Mouse (Mus musculus) urinary bladder, postnatal 14 days (tissue): Measurements from ENCODE around the gene Zbtb41.
A peak's percentile ranks its signal among the peaks of the same experiment; 100 is the strongest.
"Not testable (repeated sequence)": the region's sequence is repeated elsewhere in the genome, so short reads cannot be mapped to it uniquely, and the experiment has no call there.

Experiments
- DNase-seq: peaks from one replicate; pipeline ENCODE4 v3.0.0; 2021; ENCODE audit warnings: low spot score

Zbtb41 gene

DNA sequence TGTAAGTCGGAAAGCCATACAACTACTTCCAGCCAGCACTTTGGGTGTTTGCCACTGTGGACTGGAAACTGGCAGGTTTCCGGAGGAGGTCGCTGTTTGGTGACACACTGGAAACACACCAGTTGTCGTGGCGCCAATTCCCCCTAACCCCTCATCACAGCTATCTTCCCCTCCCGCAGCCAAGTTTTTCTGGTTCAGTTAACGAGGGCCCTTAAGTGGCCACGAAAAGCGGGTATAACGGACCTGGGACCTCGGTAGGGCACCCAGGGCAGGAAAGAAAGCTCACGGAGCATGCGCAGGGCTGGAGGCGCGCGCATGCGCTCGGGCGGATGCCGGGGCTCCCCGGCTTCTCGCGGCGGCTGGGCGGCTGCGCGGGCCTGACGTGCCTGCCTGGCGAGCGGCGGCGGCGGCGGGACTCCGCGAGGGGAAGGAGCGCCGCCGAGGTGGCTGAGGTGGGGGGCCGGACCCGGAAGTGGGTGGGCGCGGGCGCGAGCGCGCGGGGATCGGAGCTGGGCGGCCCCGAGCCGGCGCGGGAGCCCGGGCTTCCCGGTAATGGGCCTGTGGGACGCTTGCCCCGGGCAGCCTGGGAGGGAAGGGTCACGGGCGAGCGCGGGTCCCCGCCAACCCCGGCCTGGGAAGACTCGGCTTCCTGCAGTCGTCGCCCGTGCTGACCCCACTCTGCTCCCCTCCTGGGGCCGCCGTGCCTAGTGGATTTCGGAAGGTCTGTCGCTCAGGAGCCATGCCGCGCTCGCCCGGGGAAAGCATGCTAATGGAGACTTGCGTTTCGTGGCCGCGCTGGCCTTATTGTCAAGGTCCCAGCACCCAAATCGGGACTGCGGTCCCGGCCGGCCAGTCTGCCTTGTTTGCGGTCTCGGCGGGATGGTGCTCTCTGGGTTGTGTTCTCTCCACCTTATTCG lies at the start of gene Zbtb41:
Zbtb41 (plus strand) TSS at position 414 of the 917 bp plus-strand sequence.
- DNase-seq = peak; percentile 85

DNA sequence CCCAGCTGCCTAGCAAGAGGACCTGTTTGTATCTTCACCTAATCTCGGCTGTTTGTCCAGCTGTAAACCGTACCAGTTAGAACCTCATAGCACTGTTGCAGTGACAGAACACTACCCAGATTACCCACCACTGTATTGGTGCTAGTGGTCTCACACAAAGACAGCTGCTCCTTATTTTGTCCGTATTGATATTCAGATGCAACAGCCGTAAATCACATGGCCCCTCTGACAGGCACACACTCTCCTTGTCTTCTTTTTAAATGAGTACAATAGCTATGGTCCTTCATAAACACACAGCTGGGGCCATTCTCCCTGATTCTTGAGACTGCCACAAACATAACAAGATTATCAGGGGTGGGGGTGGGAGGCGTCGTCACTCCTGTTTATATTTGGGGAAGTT lies 46.2 kb upstream of the Zbtb41 start:
- DNase-seq = no peak

DNA sequence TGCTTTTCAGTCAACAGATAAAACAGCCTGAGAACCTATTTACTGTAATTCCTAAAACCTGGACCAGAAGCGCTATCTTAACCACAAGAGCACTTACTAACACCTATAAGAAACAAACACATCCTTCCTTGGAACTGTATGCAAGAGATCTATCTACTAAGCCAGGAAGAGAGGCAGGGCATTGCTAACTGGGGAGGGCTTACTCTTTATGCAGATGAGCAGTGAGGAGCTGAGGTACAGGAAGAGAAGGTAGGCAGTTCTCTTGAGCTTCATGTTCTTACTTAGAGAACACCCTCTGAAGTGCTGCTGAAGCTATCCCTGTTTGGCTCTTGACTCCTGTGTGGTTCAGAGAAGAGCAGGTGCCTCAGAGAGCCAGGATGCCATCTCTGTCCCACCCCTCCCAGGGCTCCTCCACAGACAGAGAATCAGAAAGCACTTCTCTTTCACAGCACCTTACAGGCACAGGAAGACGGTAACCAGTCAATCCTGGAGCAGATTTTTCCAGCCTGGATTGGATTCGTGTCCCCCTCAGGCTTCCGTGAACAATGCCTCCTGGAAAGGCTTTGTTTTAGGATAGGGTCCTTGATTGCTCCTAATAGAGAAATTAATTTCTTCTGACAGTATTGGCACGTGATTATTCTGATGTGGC lies 45.3 kb upstream of the Zbtb41 start, which contains the start of gene Crb1:
Crb1 (minus strand) TSS at position 463 of the 649 bp plus-strand sequence.
- DNase-seq = no peak

DNA sequence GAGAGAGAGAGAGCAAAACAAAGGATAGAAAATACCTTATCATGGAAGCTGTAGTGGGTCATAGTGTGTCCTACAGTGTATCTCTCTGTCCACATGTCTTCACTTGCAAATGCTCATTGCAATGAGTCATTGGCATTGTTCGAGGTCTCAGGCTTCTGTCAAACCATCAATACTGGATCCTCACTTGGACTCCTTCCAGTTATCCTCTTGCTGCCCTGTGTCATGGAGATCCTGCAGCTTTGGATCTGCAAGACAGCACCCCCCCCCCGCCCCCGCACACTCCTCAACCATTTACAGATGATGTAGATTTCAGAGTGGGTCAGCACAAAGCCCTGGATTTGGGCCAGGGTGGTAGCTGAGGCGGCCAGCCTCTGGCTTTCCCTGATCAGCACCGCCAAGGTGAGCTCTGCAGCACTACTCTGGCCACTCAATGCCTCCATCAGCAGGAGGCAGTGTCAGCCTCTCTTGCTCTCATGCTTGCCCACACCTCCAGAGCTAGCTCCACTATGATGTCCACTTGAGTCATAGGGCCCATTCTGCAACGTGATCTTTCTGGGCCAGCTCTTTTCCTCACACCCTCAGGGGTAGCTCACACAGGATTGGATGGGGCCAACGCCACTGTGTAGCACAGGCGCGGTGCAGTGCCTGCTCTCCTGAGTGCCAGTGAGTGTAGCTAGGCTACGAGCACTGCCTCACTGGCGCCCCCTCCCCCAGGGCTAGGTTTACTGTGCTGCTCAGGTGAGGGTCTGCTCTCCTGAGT lies 43.0 kb upstream of the Zbtb41 start:
- DNase-seq = no peak

DNA sequence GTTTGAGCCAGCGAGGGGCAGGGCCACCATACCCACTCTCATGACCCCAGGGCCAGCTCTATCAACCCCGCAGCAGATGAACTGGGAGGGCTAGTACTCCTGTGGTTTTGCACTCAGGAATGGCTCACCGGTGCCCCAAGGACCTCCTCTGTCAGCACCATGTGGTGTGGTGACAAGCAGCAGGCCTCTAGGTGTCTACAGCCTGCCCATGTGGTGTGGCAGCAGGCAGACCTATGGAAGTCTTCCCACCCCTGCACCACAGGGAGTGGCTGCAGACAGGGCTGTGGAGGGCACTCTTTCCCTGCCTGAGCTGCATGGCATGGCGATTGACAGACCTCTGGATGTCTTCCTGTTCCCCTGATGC lies 42.5 kb upstream of the Zbtb41 start:
- no peak for DNase-seq

DNA sequence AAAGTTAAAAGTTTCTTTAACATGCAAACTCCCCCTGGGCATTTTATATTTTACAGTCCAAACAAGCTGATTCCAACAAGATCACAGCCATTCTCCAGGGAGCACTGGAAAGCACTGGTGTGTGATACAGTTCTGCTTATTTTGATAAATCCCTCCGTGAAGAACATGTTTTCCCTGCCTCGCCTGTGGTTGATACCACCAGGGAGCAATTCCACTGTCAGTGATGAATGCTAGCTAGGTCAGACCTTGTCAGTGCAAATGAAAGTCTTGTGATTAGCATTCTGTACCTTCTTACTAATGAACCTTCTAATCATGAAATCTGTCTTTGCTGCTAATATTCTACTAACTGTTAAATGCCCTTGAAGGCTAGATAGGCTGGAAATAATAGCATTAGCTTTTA lies 30.3 kb upstream of the Zbtb41 start:
- no peak for DNase-seq

DNA sequence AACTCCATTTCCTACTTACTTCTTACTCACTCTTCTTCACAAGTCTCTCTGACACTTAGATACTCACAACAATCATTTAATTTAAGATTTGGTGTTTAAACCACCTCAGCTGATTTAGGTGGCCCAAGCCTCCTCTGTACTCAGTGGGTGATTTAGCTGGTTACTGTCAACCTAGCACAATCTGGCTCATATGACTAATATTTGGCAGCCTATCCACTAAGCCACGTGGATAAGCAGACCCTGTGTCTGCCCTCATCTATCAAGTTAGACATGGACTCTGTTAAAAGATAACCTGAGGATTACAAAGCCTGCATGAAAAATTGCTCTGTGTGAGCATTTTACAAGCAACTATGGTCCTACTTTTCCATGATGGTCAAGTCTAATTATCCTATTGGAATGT lies 25.5 kb upstream of the Zbtb41 start:
- no peak for DNase-seq

DNA sequence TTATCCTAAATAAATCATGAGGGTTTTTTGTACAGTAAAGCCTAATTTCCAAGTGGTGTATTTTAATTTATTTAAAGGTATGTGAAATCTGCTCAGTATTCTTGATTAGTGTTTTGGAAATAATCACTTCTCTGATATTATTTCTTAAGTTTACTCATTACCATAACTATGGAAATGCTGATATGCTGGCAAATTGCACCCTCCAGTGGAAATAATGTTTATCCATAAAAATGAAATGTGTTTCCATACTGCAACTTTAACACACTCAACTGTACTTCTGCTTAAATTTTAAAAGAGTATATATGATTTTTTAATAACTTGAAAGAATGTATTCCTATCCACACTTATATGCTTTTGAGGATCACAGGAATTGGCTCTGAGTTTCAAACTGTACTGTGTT lies 16.3 kb upstream of the Zbtb41 start:
- no peak for DNase-seq

DNA sequence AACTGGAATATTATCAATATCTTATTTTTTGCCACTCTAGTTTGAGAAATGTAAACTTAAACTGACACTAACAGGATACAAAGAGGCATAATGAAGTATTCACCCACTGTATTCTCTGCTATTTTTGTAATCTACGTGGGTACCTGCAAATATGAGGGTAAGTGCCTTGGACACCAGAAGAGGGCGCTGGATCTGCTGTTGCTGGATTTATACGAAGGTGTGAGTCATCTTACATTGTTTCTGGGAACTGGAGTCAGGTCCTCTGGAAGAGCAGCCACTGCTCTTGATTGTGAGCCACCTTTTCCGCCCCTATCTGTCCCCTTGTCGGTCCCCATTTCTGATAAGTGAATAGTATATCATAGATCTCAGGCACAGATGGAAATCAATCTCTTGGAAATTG lies 14.4 kb upstream of the Zbtb41 start:
- DNase-seq = no peak

DNA sequence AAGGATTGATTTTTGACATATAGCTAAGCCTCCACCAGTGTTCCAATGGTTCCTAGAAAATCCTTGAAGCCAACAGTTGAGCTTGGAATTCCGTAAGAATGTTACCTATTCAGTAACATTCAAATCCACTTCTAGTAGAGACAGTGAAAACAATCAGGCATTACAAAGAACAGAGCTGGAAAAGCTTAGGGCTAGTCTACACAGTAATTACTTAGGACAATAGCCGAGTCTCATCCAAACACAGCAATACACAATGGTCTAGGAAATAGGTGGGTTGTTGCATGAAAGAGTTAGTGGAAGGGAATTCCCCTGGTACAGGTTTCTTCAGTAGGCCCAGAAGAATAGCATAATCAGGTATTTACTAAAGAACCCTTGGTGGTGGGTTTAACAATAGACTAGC lies 9.7 kb upstream of the Zbtb41 start:
- not testable (repeated sequence) for DNase-seq

DNA sequence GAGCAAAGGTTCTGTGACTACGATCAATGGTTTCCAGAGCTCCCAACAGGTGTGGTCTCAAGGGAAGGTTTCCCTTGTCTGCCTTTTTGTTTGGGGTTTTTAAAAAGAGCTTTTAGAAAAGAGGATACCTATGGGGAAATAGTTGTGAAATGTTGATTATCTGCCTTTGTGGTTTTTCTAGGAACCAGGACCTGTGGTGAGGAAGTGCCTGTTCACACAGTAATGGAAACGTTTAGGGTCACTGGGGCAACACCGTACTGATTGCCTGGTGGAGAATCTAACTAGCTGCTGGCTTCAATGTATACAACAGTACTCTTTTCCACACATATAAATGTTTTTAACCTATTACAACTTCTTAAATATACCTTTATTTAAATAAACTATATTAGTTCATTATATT lies 8.6 kb upstream of the Zbtb41 start:
- no peak for DNase-seq

DNA sequence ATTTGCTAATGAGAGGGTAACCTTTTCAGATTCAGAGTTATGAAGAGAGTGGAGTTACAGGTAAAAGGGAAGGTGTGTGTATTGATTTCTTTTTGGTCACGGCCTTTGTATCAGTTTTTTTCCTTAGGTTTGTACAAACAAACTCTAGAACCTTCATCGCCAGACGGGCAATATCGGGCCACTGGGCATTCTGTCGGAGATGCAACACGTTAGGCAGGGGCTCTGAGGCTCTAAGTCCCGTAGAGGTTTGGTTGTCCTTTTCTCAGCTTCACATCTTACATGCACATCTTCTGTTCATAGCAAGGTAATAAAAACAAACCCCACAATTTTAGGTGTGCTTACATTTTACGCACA lies 590 bp upstream of the Zbtb41 start:
- no peak for DNase-seq

DNA sequence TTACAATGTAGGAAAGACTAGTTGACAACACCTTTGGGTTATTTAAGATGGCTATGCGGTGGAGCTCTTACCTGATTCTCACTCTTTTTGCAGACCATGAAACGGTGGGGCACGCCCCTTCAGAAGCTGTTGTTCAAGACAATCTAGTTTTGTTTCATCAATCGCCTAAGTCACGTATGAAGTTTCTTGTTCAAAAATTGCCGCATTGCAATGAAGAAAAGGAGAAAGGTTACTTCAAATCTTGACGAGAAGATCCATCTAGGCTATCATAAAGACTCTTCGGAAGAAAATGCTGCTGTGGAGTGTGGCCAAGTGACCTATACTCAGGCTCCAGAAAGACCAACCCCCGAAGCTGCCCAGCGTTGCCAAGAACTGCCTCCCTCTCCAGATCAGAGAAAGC lies 853 bp downstream of the Zbtb41 start:
- DNase-seq = peak; percentile 15

DNA sequence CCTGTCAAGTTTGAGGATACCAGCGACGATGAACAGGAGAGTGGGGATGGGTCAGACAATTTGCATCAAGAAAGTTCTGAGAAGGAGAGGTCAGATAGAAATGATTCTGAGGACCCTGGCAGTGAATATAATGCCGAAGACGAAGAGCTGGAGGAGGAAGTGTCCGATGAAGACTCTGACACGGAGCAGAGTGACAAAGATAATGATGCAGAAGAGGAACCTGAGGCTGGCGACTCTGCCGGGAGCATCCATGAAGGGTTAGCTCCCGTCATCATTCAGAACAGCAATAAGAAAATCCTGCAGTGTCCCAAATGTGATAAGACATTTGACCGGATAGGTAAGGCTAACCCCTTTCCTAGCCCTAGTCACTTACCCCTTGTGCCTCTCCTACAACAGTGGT lies 1.8 kb downstream of the Zbtb41 start:
- no peak for DNase-seq

DNA sequence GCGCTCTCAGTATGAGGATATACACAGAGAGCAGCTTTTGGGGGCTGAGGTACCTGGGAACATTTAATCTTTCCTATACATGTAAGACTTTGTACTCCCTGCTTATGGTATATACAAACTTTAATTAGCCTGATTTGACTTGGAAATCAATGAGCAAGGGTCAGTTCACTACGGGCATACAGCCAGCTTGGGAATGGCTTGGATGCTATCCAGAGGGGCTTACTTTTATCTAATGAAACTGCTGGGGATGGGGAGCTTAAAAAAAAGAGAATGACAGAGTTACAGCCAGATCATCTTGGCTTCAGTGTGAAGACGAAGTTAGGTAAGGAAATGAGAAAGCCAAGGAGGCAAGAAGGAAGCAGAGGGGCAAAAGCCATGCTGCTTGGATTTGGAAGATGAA lies 2.9 kb downstream of the Zbtb41 start:
- DNase-seq = no peak

DNA sequence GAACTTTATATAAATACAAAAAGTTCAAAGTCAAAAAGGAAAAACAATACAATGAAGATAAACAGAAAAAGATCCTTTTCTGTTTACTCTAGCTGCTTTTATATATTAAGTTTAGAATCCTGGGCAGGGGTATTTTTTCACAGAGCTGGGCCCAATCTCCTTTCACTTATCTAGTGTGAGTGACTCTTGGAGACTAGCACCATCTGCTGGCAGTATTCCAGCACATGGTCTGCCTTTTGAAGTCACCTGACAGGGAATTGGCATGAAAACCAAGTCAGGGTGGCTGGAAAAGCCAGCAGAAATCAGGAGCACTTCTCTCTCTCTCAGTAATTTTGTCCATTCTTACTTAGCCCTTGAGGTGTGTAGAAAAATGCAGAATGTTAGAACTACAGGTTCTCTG lies 16.3 kb downstream of the Zbtb41 start:
- peak; percentile 8 for DNase-seq

DNA sequence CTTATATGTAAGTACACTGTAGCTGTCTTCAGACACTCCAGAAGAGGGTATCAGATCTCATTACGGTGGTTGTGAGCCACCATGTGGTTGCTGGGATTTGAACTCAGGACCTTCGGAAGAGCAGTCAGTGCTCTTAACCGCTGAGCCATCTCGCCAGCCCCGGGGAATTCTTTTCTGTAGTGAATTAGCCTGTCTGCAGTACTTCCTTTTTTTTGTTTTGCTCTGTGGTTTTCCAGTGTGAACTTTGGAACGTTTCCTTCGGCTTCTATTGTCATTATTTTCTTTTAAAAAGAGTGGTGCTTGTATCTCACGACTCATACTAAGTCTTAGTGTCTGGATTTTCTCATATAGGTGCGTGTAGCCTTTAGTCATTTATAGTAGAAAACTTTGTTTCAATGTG lies 21.0 kb downstream of the Zbtb41 start:
- not testable (repeated sequence) for DNase-seq

DNA sequence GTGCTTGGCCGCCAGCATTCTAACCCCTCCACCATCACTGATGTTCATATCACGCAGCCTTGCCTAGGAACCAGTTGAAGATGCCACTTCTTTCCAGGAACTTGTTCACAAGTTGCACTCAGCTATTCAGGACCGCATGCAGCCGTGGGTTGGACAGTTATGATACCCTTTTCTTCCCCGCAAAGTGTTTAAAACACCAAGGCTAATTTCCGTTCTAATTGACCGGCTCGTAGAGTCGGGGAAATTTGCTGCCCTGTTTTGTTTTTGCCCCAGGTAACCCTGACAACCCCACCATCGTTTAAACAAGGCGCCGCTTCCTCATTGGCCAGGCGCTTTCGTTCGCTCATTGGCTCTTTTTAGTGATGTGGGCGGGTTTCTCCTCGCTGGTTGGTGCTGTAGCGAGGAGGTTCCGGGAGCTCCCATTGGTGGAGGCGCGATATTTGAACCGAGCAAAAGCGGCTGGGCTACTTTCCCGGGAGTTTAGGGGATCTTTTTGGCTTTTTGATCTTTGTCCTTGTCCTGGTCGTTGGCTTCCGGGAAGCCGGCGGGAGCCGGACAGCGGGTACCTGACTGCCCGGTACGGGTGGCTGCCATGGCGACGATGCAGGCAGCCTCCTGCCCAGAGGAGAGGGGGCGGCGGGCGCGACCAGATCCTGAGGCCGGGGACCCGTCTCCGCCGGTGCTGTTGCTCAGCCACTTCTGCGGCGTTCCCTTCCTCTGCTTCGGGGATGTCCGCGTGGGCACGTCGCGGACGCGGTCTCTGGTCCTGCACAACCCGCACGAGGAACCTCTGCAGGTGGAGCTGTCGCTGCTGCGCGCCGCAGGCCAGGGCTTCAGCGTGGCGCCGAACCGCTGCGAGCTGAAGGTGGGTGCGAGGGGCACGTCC lies 32.5 kb downstream of the Zbtb41 start, which contains the start of gene Aspm:
Aspm (plus strand) TSS at position 433 of the 886 bp plus-strand sequence.
- DNase-seq = peak; percentile 91

DNA sequence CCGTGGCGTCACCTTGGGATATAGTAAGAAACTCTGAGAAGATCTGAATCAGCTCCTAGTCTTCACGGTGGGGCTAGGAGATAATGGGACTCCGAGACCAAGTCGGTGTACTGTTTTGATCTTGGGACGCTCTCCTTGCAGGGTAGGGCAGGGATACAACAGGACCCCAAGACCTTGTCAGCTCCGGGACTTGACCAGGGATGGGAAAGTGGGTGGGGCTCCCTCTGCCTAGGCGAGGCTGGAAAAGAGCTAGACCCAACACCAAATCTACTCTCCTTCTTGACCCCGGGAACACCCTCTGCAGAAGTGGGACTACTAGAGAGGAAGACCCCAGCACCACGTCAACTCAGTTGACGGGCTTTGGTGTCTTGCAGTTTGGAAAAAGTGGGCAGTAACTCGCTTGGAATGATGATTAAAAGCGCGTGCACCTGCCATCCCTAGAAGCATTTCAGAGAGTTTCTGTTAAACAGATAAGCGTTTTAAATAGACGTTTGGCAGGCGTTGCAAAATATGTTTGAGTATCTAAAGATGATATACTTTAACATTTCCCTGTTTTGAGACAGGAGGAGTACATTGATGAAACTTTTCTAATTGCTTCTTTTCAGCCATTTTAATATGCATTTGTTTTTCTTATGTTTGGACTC lies 33.3 kb downstream of the Zbtb41 start:
- DNase-seq = peak; percentile 11

DNA sequence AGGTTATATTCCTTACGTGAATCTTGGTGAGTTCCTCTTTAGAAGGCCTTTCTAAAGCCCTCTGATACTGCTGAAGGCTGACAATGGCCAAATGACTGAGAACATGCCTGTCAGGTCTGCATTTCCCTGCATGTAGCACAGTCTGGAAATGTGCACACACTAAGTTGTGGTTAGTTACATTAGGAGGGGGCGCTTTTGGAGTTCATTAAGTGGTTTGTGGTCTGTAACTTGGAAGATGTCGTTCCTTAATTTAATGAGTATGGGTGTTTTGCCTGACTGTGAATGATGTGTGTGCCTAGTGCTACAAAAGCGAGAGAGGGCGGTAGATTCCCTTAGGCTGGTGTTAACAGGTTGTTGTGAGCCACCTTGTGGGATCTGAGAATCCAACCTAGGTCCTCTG lies 38.7 kb downstream of the Zbtb41 start:
- no peak for DNase-seq

DNA sequence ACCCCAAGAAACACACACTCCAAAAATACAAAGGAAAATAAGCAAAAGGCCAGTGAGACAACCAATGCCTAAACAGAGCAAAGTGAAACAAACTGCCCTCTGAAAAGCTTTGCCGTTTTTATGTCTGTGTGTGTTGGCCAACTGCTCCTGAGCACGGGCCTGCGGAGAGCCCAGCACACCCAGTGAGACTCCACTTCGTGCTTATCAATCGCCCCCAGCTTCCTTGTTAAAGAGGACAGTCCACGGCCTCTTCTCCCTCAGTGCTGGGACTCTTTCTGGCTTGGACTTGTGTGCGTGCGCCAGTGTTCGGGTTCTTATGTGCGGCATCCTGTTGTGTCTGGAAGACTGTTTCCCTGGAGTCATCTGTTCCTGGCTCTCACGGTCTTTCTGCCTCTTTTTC lies 43.8 kb downstream of the Zbtb41 start:
- DNase-seq = no peak
